Mouse (Mus musculus) kidney, embryonic 16.5 days (tissue): Measurements from ENCODE around the gene Fam53b. TPM values are rescaled to one million over a fixed set of nuclear protein-coding genes. Genes with fewer than 3 reads are reported as not detected.

Experiments used
- ATAC-seq: fragments of 200-750 bp; cut with Nextera tagmentation; 2 replicates; pipeline ENCODE4 v1.8.0; 2017; ENCODE audit warnings: moderate TSS enrichment; ENCODE audit not compliant: low FRiP score, low TSS enrichment
- H3K27ac ChIP-seq: fragments of 300-500 bp; sonication (generic); 2 replicates; pipeline ENCODE4 v1.5.1; 2014; ENCODE audit warnings: low read length
- H3K27me3 ChIP-seq: fragments of 300-500 bp; sonication (generic); 2 replicates; pipeline ENCODE4 v1.6.1; 2014; ENCODE audit warnings: low read length, control low read depth, mixed read lengths; ENCODE audit not compliant: insufficient read depth
- H3K36me3 ChIP-seq: fragments of 300-500 bp; sonication (generic); 2 replicates; pipeline ENCODE4 v1.6.1; 2014; ENCODE audit warnings: low read length, control low read depth, mixed read lengths; ENCODE audit not compliant: insufficient read depth
- H3K4me1 ChIP-seq: fragments of 300-500 bp; sonication (generic); 2 replicates; pipeline ENCODE4 v1.6.1; 2014; ENCODE audit warnings: low read length, control low read depth, mixed read lengths; ENCODE audit not compliant: insufficient read depth
- H3K4me2 ChIP-seq: fragments of 300-500 bp; sonication (generic); replicated peaks from 2 replicates; pipeline ENCODE4 v1.6.1; 2014; ENCODE audit warnings: low read depth, low read length
- H3K4me3 ChIP-seq: fragments of 300-500 bp; sonication (generic); 2 replicates; pipeline ENCODE4 v1.5.1; 2014; ENCODE audit warnings: mild to moderate bottlenecking, low read length
- H3K9ac ChIP-seq: fragments of 300-500 bp; sonication (generic); replicated peaks from 2 replicates; pipeline ENCODE4 v1.6.1; 2014; ENCODE audit warnings: low read length
- H3K9me3 ChIP-seq: fragments of 300-500 bp; sonication (generic); 2 replicates; pipeline ENCODE4 v1.6.1; 2016; ENCODE audit warnings: low read length, control low read depth
- WGBS: fragments of 180-500 bp; shearing (Covaris S2); extraction: QIAGEN DNeasy Blood & Tissue Kit; methylation state at CpG from one replicate; pipeline ENCODE4 v1.1.7; 2014; 5-methylcytosine and 5-hydroxymethylcytosine counted together
- polyA plus RNA-seq: library from polyadenylated mRNA; unstranded; fragments of >200 nt; fragmentation: Nextera tagmentation; extraction: Ambion mirVana; gene quantifications from 2 replicates; pipeline ENCODE4 v1.2.1, GENCODE M21; 2015

Fam53b gene
- polyA plus RNA-seq, 1 experiment from 2014 or later: 22.5 TPM

DNA sequence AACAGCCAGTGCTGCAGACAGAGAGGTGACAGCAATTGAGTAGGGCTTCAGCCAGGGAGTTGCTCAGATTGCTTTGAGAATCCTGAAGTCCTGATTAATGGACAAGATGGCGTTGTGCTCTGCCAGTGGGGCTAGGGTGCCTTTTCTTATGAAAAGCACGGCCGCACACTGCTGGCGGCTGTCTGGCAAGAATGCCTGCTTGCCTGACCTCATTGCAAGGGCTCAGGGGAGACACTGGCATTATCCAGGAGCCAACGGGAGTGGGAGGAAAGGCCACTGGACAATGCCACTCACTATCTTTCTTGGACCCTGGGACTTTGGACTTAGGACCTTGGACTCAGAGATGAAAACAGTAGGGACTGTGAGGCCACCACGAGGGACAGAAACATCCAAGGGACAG is 80.2 kb downstream of the Fam53b start:
- no peak overlapping the region for H3K9ac ChIP-seq
- peaks cover 16% of the 10 kb centered on the region for H3K4me1 ChIP-seq
- no peak for ATAC-seq
- H3K27me3 ChIP-seq: no peaks in the 10 kb centered on the region
- H3K4me3 ChIP-seq: no peak overlapping the region
- no peak overlapping the region for H3K27ac ChIP-seq
- H3K9me3 ChIP-seq: no peaks in the 10 kb centered on the region
- no peaks in the 10 kb centered on the region for H3K36me3 ChIP-seq
- 67% methylated on average over 6 of the region's 6 CpGs for WGBS
- no peak overlapping the region for H3K4me2 ChIP-seq

DNA sequence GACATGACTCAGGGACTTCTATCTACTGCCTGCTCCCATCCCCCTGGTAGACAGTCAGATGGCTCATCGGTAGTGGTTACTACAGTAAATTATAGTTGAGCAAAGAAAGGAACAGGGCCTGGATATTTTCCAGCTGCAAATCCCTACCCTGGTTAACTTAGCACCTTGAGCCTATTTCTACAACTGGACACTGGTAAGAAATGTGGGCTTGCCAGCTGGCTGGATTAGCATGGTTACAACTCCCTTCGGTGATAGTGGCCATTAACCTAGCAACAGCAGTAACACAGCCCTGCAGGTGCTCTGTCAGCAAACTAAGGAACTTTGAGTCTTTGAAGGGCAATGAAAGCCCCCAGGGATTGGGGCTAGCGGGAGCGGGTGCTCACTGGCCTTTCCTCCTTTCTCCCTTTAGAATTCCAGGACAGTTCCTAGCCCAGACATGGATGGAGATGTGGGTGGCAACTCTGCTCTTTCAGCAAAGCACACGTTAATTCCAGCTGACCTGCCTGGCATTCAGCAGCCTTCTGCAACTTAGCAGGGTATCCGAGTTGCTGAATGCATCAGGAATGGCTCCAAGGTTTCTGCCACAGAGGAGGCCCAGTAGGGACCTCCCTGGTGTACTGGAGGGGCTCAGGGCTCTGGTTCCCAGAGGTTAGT is 81.4 kb downstream of the Fam53b start:
- no peaks in the 10 kb centered on the region for H3K36me3 ChIP-seq
- no peak overlapping the region for H3K9ac ChIP-seq
- 76% methylated on average over 6 of the region's 6 CpGs for WGBS
- H3K9me3 ChIP-seq: no peaks in the 10 kb centered on the region
- no peak overlapping the region for H3K4me2 ChIP-seq
- H3K27ac ChIP-seq: no peak overlapping the region
- H3K4me3 ChIP-seq: no peak overlapping the region
- peaks cover 16% of the 10 kb centered on the region for H3K4me1 ChIP-seq
- ATAC-seq: no peak
- no peaks in the 10 kb centered on the region for H3K27me3 ChIP-seq

DNA sequence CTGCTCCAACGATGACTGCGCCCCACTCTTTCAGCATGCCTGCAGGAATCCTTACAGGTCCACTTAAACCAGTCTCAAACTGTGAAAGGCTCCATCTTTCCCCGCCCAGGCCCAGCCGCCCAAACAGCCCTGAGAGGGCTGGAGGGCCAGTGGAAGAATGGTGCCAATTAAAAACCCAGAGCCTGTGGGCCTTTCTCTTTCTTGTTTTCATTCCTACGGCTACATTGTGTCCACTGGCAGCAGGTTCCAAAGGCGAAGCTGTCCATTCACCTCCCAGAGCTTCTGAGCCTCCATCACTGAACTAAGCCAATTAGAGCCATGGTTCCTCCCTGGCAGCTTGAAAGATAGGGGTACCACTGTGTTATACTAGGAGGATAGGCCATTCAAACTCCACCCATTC is 82.1 kb downstream of the Fam53b start:
- no peak overlapping the region for H3K4me2 ChIP-seq
- no peak overlapping the region for H3K4me3 ChIP-seq
- H3K27ac ChIP-seq: no peak overlapping the region
- H3K9me3 ChIP-seq: no peaks in the 10 kb centered on the region
- no peak overlapping the region for H3K9ac ChIP-seq
- peaks cover 17% of the 10 kb centered on the region for H3K4me1 ChIP-seq
- no peaks in the 10 kb centered on the region for H3K36me3 ChIP-seq
- 85% methylated on average over 6 of the region's 6 CpGs for WGBS
- no peaks in the 10 kb centered on the region for H3K27me3 ChIP-seq
- ATAC-seq: no peak

DNA sequence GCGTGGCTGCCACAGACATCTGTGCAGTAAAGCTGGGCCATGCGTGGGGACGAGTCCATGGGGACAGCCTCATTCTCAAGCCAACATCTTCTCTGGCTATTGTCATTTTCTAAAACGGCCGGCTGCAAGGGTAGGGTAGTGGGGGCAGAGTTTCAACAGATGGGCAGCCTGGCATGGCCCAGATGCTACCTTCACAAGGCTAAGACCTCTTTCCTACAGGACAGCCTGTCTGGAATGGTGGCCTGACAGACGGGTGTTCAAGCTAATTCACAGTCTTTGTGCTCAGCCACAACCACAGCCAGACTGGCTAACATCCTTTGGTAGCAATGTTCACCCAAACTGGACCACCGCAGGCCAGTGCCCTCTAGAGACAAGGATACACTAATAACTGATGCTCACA is 83.2 kb downstream of the Fam53b start:
- Histone ChIP-seq H3K36me3 (no peaks in the 10 kb centered on the region), H3K27ac (no peak overlapping the region), H3K27me3 (no peaks in the 10 kb centered on the region), H3K9me3 (no peaks in the 10 kb centered on the region), H3K4me1 (peaks cover 13% of the 10 kb centered on the region), H3K4me3 (no peak overlapping the region), H3K9ac (no peak overlapping the region), H3K4me2 (no peak overlapping the region)
- no peak for ATAC-seq
- 89% methylated on average over 7 of the region's 7 CpGs for WGBS

DNA sequence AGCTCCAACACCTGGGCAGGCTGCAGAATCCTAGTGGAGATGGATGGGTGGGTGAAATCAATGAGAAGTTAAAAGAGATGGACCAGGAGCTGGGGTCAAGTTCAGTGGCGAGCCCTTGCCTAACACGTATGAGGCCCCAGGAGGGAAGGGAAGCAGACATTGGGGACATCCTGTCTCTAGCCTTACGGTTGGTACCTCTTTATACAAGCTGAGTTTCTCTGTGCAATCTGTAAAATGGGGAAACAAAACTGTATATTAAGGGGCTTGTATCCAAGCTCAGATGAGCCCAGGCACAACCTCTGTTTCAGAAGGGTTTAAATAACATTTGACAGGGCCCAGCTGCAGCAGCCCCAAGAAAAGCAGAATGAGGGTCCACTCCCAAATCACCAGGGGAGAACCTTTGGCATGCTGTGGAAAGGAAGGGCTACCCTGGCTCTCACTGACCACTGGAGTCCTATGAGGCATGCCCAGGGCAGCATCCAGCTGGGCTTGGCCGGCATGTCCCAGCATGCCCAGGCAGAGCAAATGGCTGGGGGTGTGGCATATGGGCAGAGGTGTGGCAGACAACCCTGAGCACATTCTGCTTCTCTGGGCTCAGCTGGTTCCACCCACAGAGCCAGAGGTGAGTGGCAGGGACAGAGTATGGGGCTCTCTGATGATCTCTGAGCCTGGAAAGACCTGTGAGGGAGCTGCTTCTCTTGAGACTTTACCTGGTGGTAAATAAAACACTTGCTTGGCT is 84.4 kb downstream of the Fam53b start:
- Histone ChIP-seq H3K27me3 (no peaks in the 10 kb centered on the region), H3K36me3 (no peaks in the 10 kb centered on the region), H3K9ac (no peak overlapping the region), H3K4me3 (no peak overlapping the region), H3K4me1 (peaks cover 11% of the 10 kb centered on the region; the same call in 1 of the 2 replicates), H3K4me2 (no peak overlapping the region), H3K9me3 (no peaks in the 10 kb centered on the region), H3K27ac (no peak overlapping the region)
- WGBS: 68% methylated on average over 4 of the region's 4 CpGs
- no peak for ATAC-seq

DNA sequence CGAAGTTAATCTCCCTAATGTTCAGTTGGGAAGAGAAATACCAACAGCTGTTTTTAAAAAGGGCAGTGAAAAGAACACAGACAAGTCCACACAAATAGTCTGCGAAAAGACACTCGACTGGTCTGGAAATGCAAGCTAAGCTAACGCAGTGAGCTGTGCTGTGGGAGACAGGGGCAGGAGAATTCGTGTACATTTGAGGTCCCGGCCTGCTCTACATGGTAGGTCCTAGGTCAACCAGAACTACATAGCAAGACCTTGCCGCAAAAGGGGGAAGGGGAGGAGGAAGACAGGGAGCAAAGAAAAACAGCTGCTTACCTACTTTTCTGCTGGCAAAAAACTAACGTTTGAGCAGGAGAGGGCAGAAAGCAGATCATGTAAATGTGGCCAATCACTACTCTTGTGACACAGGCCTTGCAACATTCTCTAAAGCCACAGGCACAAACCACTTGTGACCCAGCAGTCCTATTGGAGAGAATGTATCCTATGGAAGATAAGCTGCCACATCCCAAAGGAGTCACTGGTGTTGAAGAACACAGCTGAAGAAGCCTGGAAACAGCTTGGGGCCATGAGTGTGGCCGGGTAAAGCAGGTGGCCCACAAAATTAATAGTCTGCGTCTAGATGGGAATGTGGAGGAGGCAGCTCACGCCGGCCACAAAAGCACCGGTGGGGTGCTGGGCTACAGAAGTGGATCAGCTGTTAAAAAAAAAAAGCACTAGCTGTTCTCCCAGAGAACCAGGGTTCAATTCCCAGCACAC is 87.4 kb downstream of the Fam53b start:
- H3K4me1 ChIP-seq: peaks cover 17% of the 10 kb centered on the region; the same call in 1 of the 2 replicates
- no peaks in the 10 kb centered on the region for H3K36me3 ChIP-seq
- no peak overlapping the region for H3K4me3 ChIP-seq
- H3K9me3 ChIP-seq: no peaks in the 10 kb centered on the region
- no peak overlapping the region for H3K4me2 ChIP-seq
- 42% methylated on average over 13 of the region's 13 CpGs for WGBS
- peak overlapping the region; percentile 51 for H3K27ac ChIP-seq
- H3K27me3 ChIP-seq: no peaks in the 10 kb centered on the region
- ATAC-seq: no peak
- no peak overlapping the region for H3K9ac ChIP-seq

DNA sequence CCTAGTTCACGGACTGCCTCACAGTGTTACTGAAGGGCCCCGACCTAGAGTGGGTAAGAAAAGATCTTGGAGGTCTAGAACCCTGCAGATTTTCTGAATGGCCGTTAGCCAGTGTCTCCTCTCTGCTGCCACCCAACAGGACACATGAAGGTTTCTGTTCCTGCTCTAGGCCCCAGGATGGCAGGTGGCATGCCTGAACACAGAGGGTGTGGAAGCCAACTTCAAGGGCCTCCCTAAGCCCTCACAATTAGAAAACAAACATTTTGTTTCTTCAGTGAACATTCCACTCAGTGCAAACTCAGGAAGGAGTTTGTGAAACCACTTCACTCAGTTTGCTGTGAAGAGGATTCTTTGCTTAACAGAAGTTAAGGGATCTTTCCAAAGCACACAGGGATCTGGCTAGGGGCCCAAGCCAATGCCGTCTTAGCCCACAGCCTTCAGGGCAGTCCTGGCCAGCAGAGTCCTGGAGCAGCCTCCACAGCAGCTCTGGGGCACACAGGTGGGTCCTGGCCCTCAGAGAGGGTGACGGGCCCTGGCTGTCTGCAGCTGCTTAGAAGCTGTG is 89.1 kb downstream of the Fam53b start:
- no peak for ATAC-seq
- Histone ChIP-seq H3K4me2 (no peak overlapping the region), H3K36me3 (no peaks in the 10 kb centered on the region), H3K9me3 (no peaks in the 10 kb centered on the region), H3K27ac (no peak overlapping the region), H3K9ac (no peak overlapping the region), H3K27me3 (no peaks in the 10 kb centered on the region), H3K4me3 (no peak overlapping the region), H3K4me1 (peaks cover 17% of the 10 kb centered on the region; the same call in 1 of the 2 replicates)
- 90% methylated on average over 5 of the region's 5 CpGs for WGBS

DNA sequence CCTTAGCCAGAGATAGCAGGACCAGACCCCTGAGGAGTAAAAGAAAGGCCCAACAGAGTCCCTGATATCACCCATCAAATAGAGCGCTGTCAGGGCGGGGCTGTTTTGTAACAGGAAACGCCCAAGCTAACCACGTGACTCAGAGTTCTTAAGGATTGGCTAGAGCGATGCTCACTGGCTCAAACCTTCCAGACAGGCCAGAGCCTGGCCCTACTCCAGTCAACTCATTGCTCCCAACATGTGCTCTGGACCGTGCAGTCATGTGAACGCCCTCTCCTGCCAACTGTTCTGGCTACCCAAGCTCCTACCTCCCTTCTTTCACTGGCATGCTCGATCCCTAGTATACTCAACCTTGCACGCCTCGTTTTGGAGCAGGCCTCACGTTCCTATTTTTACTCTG is 89.8 kb downstream of the Fam53b start:
- Histone ChIP-seq H3K27ac (no peak overlapping the region), H3K27me3 (no peaks in the 10 kb centered on the region), H3K4me1 (peaks cover 17% of the 10 kb centered on the region; the same call in 1 of the 2 replicates), H3K4me2 (no peak overlapping the region), H3K9ac (no peak overlapping the region), H3K4me3 (no peak overlapping the region), H3K36me3 (no peaks in the 10 kb centered on the region), H3K9me3 (no peaks in the 10 kb centered on the region)
- WGBS: 77% methylated on average over 11 of the region's 11 CpGs
- peak; percentile 72 for ATAC-seq

DNA sequence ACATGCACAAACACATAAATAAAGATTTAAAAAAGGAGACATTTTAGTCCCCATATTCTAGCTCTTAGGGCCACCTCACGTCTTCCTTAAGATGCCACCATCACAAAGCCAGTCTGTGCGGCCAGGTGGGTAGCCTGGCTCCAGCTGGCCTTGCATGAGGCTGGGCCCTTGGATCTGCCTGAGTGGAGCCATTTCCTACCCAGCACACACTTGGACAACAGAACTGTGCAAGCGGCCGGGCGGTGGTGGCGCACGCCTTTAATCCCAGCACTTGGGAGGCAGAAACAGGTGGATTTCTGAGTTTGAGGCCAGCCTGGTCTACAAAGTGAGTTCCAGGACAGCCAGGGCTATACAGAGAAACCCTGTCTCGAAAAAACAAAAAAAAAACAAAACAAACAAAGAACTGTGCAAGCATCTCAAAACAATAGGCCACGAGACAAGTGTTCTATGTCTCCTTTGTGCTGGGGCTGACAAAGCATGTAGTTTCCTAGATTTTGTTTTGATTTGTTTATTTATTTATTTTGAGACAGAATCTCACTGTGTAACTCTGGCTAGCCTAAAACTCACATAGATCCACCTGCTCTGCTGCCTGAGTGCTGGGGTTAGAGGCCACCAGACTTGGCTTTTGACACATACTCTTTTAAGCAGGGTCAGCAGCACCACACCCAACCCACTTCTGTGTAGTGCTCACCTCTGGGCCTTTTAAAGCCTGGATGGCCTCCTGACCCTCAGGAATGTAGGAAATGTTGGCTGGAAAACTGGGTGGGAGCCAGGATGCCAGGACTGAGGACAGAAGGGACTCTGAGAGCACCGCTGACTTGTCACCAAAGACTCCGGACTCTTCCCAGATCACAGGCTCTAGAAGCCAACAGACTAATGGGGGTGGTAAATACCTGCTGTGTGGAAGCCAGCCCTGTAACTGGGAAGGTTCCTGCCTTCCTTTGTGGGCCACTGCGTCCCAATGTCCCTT is 91.0 kb downstream of the Fam53b start:
- Histone ChIP-seq H3K27ac (no peak overlapping the region), H3K9me3 (no peaks in the 10 kb centered on the region), H3K4me1 (peaks cover 17% of the 10 kb centered on the region; the same call in 1 of the 2 replicates), H3K9ac (no peak overlapping the region), H3K4me2 (no peak overlapping the region), H3K36me3 (no peaks in the 10 kb centered on the region), H3K27me3 (no peaks in the 10 kb centered on the region), H3K4me3 (no peak overlapping the region)
- no peak for ATAC-seq
- WGBS: 86% methylated on average over 12 of the region's 12 CpGs
